Mouse (Mus musculus) liver, adult 2 months (tissue): ENCODE data around the gene Fap. TPM values are rescaled to one million over a fixed set of nuclear protein-coding genes. Genes with fewer than 3 reads are reported as not detected.

Source experiments
- DNase-seq: peaks from one replicate; pipeline ENCODE4 v3.0.0-alpha.2; 2011; ENCODE audit warnings: low read depth, low spot score; ENCODE audit errors: extremely low read depth
- H3K27ac ChIP-seq: fragments of 200-500 bp; replicated peaks from 2 replicates; pipeline ENCODE4 v1.5.1; 2012; ENCODE audit warnings: low read depth, mild to moderate bottlenecking, control low read depth, inconsistent platforms, low read length; ENCODE audit not compliant: insufficient read depth
- H3K27me3 ChIP-seq: fragments of 200-500 bp; 2 replicates; pipeline ENCODE4 v1.6.1; 2012; ENCODE audit warnings: mild to moderate bottlenecking, moderate library complexity, low read length, inconsistent platforms; ENCODE audit not compliant: control insufficient read depth, insufficient read depth
- H3K36me3 ChIP-seq: fragments of 200-500 bp; 2 replicates; pipeline ENCODE4 v1.6.1; 2012; ENCODE audit warnings: low read length, inconsistent platforms; ENCODE audit not compliant: control insufficient read depth, insufficient read depth
- H3K4me1 ChIP-seq: fragments of 200-500 bp; 2 replicates; pipeline ENCODE4 v1.6.1; 2011; ENCODE audit warnings: low read length; ENCODE audit not compliant: control insufficient read depth, insufficient read depth
- H3K4me3 ChIP-seq: fragments of 200-500 bp; 2 replicates; pipeline ENCODE4 v1.5.1; 2011; ENCODE audit warnings: low read depth, mild to moderate bottlenecking, control low read depth, low read length, moderate library complexity; ENCODE audit not compliant: insufficient read depth
- H3K79me2 ChIP-seq: fragments of 200-500 bp; 2 replicates; pipeline ENCODE4 v1.6.1; 2012; ENCODE audit warnings: inconsistent platforms, mild to moderate bottlenecking, low read length, moderate library complexity; ENCODE audit not compliant: control insufficient read depth, insufficient read depth
- H3K9ac ChIP-seq: fragments of 200-500 bp; 2 replicates; pipeline ENCODE4 v1.6.1; 2012; ENCODE audit warnings: low read depth, mild to moderate bottlenecking, control low read depth, inconsistent platforms, low read length
- CTCF ChIP-seq: fragments of 200-500 bp; IDR thresholded peaks from 2 replicates; pipeline ENCODE4 v1.5.1; 2011; ENCODE audit warnings: low read depth, low read length, control low read depth
- POLR2A ChIP-seq: fragments of 200-500 bp; IDR thresholded peaks from 2 replicates; pipeline ENCODE4 v1.6.1; 2011; ENCODE audit warnings: low read length, control low read depth; ENCODE audit not compliant: insufficient read depth; ENCODE audit errors: extremely low read depth
- WGBS: fragments of 180-500 bp; shearing (Covaris S2); methylation state at CpG from one replicate; pipeline ENCODE4 v1.1.7; 2018; 5-methylcytosine and 5-hydroxymethylcytosine counted together
- polyA plus RNA-seq: library from polyadenylated mRNA; depleted of rRNA; stranded (reverse); fragments of >200 nt; gene quantifications from 2 replicates; pipeline ENCODE4 v1.2.3, GENCODE M21; 2012; rRNA removed
- total RNA-seq: library from RNA; depleted of rRNA; stranded (reverse); fragments of >200 nt; gene quantifications from 2 replicates; pipeline ENCODE4 v1.2.3, GENCODE M21; 2014; rRNA removed

Gene Fap
- total RNA-seq = 0.40 and 0.74 TPM in 2 replicates
- polyA plus RNA-seq = 0.09 and 0.20 TPM in 2 replicates

DNA sequence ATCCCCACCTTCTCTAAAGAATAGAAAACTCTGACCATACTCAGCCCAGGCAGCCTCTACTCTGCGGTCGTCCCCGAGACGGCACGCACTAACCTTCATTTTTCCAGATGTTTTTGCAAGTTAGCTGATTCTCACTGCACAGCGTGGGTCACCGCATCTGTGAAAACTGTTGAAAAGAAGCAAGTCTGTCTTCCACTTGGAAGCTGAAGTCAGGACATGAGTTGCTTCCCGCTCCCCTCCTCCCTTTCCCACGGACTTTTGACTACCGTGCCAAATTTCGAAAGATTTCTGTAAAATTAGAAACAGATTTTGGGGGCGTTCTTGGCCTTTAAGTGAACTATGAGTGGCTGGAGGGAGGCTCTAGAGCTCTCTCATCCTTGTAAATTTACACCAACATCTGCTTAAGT lies at the start of gene Fap:
TSS of gene Fap (minus strand) at position 323 of the 407 bp plus-strand sequence.
- H3K36me3 ChIP-seq = no peaks in the 10 kb centered on the region
- 87% methylated on average over 12 of the region's 12 CpGs for WGBS
- H3K9ac ChIP-seq = no peak within 1 kb of the TSS
- no peaks in the 10 kb centered on the region for H3K27me3 ChIP-seq
- H3K79me2 ChIP-seq = no peaks in the 10 kb centered on the region
- TF ChIP-seq CTCF (no peak), POLR2A (no peak)
- DNase-seq = no peak
- no peak within 1 kb of the TSS for H3K4me3 ChIP-seq
- H3K4me1 ChIP-seq = no peaks in the 10 kb centered on the region
- no peak within 1 kb of the TSS for H3K27ac ChIP-seq

DNA sequence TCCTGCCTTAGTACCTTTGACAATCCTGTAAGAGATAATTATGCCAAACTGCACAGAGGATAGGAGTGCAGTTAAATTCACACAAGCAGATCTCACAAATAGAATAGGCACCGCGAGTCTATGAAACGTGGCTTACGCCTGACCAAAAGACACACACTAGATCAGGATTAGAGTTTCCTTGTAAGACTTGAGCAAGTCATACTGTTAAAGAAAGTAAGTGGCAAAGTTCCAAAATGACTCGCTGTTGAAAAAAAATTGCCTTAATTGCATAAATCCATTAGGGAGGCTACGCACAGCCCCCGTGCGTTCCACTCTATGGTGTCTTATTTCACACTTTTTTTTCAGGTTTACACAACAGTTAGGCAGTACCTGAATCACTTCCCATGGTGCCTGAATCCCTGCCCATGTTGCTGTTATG lies 49.2 kb upstream of the Fap start:
- no peak overlapping the region for H3K27ac ChIP-seq
- TF ChIP-seq POLR2A (no peak), CTCF (no peak)
- H3K9ac ChIP-seq = no peak overlapping the region
- H3K27me3 ChIP-seq = no peaks in the 10 kb centered on the region
- WGBS = 90% methylated on average over 8 of the region's 8 CpGs
- peaks cover 35% of the 10 kb centered on the region for H3K36me3 ChIP-seq
- no peak for DNase-seq
- no peaks in the 10 kb centered on the region for H3K79me2 ChIP-seq
- no peak overlapping the region for H3K4me3 ChIP-seq
- peaks cover 3% of the 10 kb centered on the region; the same call in 1 of the 2 replicates for H3K4me1 ChIP-seq

- TF ChIP-seq POLR2A (no peak), CTCF (no peak)
- Histone ChIP-seq H3K36me3 (peaks cover 37% of the 10 kb centered on the region), H3K4me1 (peaks cover 3% of the 10 kb centered on the region; the same call in 1 of the 2 replicates), H3K27me3 (no peaks in the 10 kb centered on the region), H3K4me3 (no peak overlapping the region), H3K79me2 (no peaks in the 10 kb centered on the region), H3K27ac (no peak overlapping the region), H3K9ac (no peak overlapping the region)
- 80% methylated on average over 2 of the region's 2 CpGs for WGBS
- no peak for DNase-seq
Observed at GRCm38 (mm10) chr2:62619679-62620078, 45.8 kb upstream of the Fap start.

- 81% methylated on average over 7 of the region's 7 CpGs for WGBS
- H3K79me2 ChIP-seq = no peaks in the 10 kb centered on the region
- TF ChIP-seq CTCF (no peak), POLR2A (no peak)
- no peak for DNase-seq
- H3K9ac ChIP-seq = no peak overlapping the region
- peaks cover 3% of the 10 kb centered on the region; the same call in 1 of the 2 replicates for H3K4me1 ChIP-seq
- no peaks in the 10 kb centered on the region for H3K27me3 ChIP-seq
- no peak overlapping the region for H3K27ac ChIP-seq
- no peak overlapping the region for H3K4me3 ChIP-seq
- peaks cover 39% of the 10 kb centered on the region for H3K36me3 ChIP-seq
Observed at GRCm38 (mm10) chr2:62618934-62619341, 45.1 kb upstream of the Fap start.

DNA sequence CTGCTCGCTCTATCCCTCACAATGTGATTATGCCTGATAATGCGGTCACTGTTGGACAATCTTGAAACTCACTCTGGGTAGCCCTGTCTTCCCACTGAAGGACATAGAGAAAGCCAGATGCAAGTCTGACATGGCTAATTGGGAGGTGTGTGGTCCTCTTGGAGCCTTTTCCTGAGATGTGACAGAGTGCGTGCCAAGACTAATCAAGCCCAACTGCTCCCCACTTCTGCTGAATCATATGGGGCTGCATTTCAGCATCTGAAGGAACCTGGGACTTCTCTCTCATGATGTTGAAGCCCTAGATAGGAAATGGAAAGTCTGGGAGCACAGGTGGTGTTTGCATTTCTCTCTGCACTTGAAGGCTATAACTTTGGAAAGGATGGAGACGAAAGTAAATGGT lies 39.3 kb upstream of the Fap start:
- Histone ChIP-seq H3K79me2 (no peaks in the 10 kb centered on the region), H3K4me3 (no peak overlapping the region), H3K4me1 (no peaks in the 10 kb centered on the region), H3K36me3 (peaks cover 42% of the 10 kb centered on the region), H3K27ac (no peak overlapping the region), H3K27me3 (no peaks in the 10 kb centered on the region), H3K9ac (no peak overlapping the region)
- DNase-seq = no peak
- 98% methylated on average over 4 of the region's 4 CpGs for WGBS
- TF ChIP-seq POLR2A = no peak
- no peak for TF ChIP-seq CTCF

GRCm38 (mm10) chr2:62606205-62606604 lies 32.3 kb upstream of the Fap start:
- peaks cover 62% of the 10 kb centered on the region for H3K36me3 ChIP-seq
- H3K9ac ChIP-seq = no peak overlapping the region
- no peak for DNase-seq
- H3K79me2 ChIP-seq = no peaks in the 10 kb centered on the region
- WGBS = 94% methylated on average over 16 of the region's 16 CpGs
- no peaks in the 10 kb centered on the region for H3K27me3 ChIP-seq
- no peaks in the 10 kb centered on the region for H3K4me1 ChIP-seq
- H3K27ac ChIP-seq = no peak overlapping the region
- no peak overlapping the region for H3K4me3 ChIP-seq
- TF ChIP-seq POLR2A (no peak), CTCF (no peak)
